Mouse (Mus musculus): ENCODE measurements at regions not wholly inside any gene's neighbourhood (a gene's known extent, or its start where the extent isn't known, plus 50 kb on each side); places are given as distances from the start of the nearest gene placed in this dataset.

GRCm38 (mm10) chr8:88862846-88863455 lies 166.1 kb downstream of the Cyld start:
- WGBS, result 85% methylated on average over 10 of the region's 10 CpGs
- DNase-seq (ENCODE audit: low spot score), result no peak
- H3K36me3 ChIP-seq (ENCODE audit: control insufficient read depth, insufficient read depth, low read length), result no peaks in the 10 kb centered on the region
- H3K9ac ChIP-seq (ENCODE audit: low read length), result no peak overlapping the region
- H3K4me3 ChIP-seq (ENCODE audit: low read depth, low read length), result no peak overlapping the region
- no peak overlapping the region for H3K27ac ChIP-seq (ENCODE audit: low read depth)
- no peaks in the 10 kb centered on the region for H3K4me1 ChIP-seq (replicated peaks; ENCODE audit: control insufficient read depth, insufficient read depth, low read length)
- no peak overlapping the region for H3K4me2 ChIP-seq (ENCODE audit: low read length)
- ATAC-seq (replicated peaks; ENCODE audit: low FRiP score, low TSS enrichment, low read depth), result no peak
- H3K9me3 ChIP-seq (ENCODE audit: control insufficient read depth, low read length), result no peaks in the 10 kb centered on the region
- H3K27me3 ChIP-seq (replicated peaks; ENCODE audit: control insufficient read depth, insufficient read depth, low read length), result no peaks in the 10 kb centered on the region

GRCm38 (mm10) chr8:88857216-88857615 lies 160.4 kb downstream of the Cyld start:
- Histone ChIP-seq H3K4me3 (ENCODE audit: low read depth, low read length) (no peak overlapping the region), H3K27me3 (replicated peaks; ENCODE audit: control insufficient read depth, insufficient read depth, low read length) (no peaks in the 10 kb centered on the region), H3K9ac (ENCODE audit: low read length) (no peak overlapping the region), H3K9me3 (ENCODE audit: control insufficient read depth, low read length) (no peaks in the 10 kb centered on the region), H3K4me2 (ENCODE audit: low read length) (no peak overlapping the region), H3K4me1 (replicated peaks; ENCODE audit: control insufficient read depth, insufficient read depth, low read length) (no peaks in the 10 kb centered on the region), H3K36me3 (ENCODE audit: control insufficient read depth, insufficient read depth, low read length) (no peaks in the 10 kb centered on the region), H3K27ac (ENCODE audit: low read depth) (no peak overlapping the region)
- ATAC-seq (replicated peaks; ENCODE audit: low FRiP score, low TSS enrichment, low read depth), result no peak
- DNase-seq (ENCODE audit: low spot score), result no peak
- WGBS, result 74% methylated on average over 2 of the region's 2 CpGs

- H3K27me3 ChIP-seq (replicated peaks; ENCODE audit: control insufficient read depth, insufficient read depth, low read length), result no peaks in the 10 kb centered on the region
- no peaks in the 10 kb centered on the region for H3K4me1 ChIP-seq (replicated peaks; ENCODE audit: control insufficient read depth, insufficient read depth, low read length)
- 84% methylated on average over 8 of the region's 8 CpGs for WGBS
- ATAC-seq (replicated peaks; ENCODE audit: low FRiP score, low TSS enrichment, low read depth) (no peak), DNase-seq (ENCODE audit: low spot score) (no peak)
- H3K4me2 ChIP-seq (ENCODE audit: low read length), result no peak overlapping the region
- no peaks in the 10 kb centered on the region for H3K9me3 ChIP-seq (ENCODE audit: control insufficient read depth, low read length)
- no peak overlapping the region for H3K9ac ChIP-seq (ENCODE audit: low read length)
- H3K4me3 ChIP-seq (ENCODE audit: low read depth, low read length), result no peak overlapping the region
- no peak overlapping the region for H3K27ac ChIP-seq (ENCODE audit: low read depth)
- no peaks in the 10 kb centered on the region for H3K36me3 ChIP-seq (ENCODE audit: control insufficient read depth, insufficient read depth, low read length)
Measured at GRCm38 (mm10) chr8:88853200-88853599, 156.4 kb downstream of the Cyld start.

GRCm38 (mm10) chr8:88845916-88846315 lies 149.1 kb downstream of the Cyld start:
- no peak overlapping the region for H3K9ac ChIP-seq (ENCODE audit: low read length)
- peak overlapping the region; percentile 23 for H3K4me2 ChIP-seq (ENCODE audit: low read length)

GRCm38 (mm10) chr8:88844370-88844769 lies 147.5 kb downstream of the Cyld start:
- no peaks in the 10 kb centered on the region for H3K9me3 ChIP-seq (ENCODE audit: control insufficient read depth, low read length)
- H3K4me2 ChIP-seq (ENCODE audit: low read length), result no peak overlapping the region
- H3K27me3 ChIP-seq (replicated peaks; ENCODE audit: control insufficient read depth, insufficient read depth, low read length), result no peaks in the 10 kb centered on the region
- ATAC-seq (replicated peaks; ENCODE audit: low FRiP score, low TSS enrichment, low read depth) (no peak), DNase-seq (ENCODE audit: low spot score) (no peak)
- H3K4me3 ChIP-seq (ENCODE audit: low read depth, low read length), result no peak overlapping the region
- no peaks in the 10 kb centered on the region for H3K36me3 ChIP-seq (ENCODE audit: control insufficient read depth, insufficient read depth, low read length)
- no peak overlapping the region for H3K9ac ChIP-seq (ENCODE audit: low read length)
- H3K27ac ChIP-seq (ENCODE audit: low read depth), result no peak overlapping the region
- 0 out of 2 replicates have a peak, but pooled peaks cover 7% of the 10 kb centered on the region for H3K4me1 ChIP-seq (replicated peaks; ENCODE audit: control insufficient read depth, insufficient read depth, low read length)
- WGBS, result 51% methylated on average over 5 of the region's 5 CpGs

More at GRCm38 (mm10) chr8:88845916-88846315, 149.1 kb downstream of the Cyld start:
- DNase-seq (ENCODE audit: low spot score), result peak; percentile 53
- WGBS, result 20% methylated on average over 11 of the region's 11 CpGs
- H3K36me3 ChIP-seq (ENCODE audit: control insufficient read depth, insufficient read depth, low read length), result no peaks in the 10 kb centered on the region
- H3K9me3 ChIP-seq (ENCODE audit: control insufficient read depth, low read length), result no peaks in the 10 kb centered on the region
- H3K4me1 ChIP-seq (replicated peaks; ENCODE audit: control insufficient read depth, insufficient read depth, low read length), result 0 out of 2 replicates have a peak, but pooled peaks cover 7% of the 10 kb centered on the region
- no peak overlapping the region for H3K27ac ChIP-seq (ENCODE audit: low read depth)
- H3K4me3 ChIP-seq (ENCODE audit: low read depth, low read length), result no peak overlapping the region
- ATAC-seq (replicated peaks; ENCODE audit: low FRiP score, low TSS enrichment, low read depth), result no peak
- H3K27me3 ChIP-seq (replicated peaks; ENCODE audit: control insufficient read depth, insufficient read depth, low read length), result no peaks in the 10 kb centered on the region

- 87% methylated on average over 7 of the region's 7 CpGs for WGBS
- Histone ChIP-seq H3K27ac (ENCODE audit: low read depth) (no peak overlapping the region), H3K9ac (ENCODE audit: low read length) (no peak overlapping the region), H3K9me3 (ENCODE audit: control insufficient read depth, low read length) (no peaks in the 10 kb centered on the region), H3K4me3 (ENCODE audit: low read depth, low read length) (no peak overlapping the region), H3K27me3 (replicated peaks; ENCODE audit: control insufficient read depth, insufficient read depth, low read length) (no peaks in the 10 kb centered on the region), H3K4me1 (replicated peaks; ENCODE audit: control insufficient read depth, insufficient read depth, low read length) (0 out of 2 replicates have a peak, but pooled peaks cover 7% of the 10 kb centered on the region), H3K36me3 (ENCODE audit: control insufficient read depth, insufficient read depth, low read length) (no peaks in the 10 kb centered on the region), H3K4me2 (ENCODE audit: low read length) (no peak overlapping the region)
- ATAC-seq (replicated peaks; ENCODE audit: low FRiP score, low TSS enrichment, low read depth) (no peak), DNase-seq (ENCODE audit: low spot score) (no peak)
Measured at GRCm38 (mm10) chr8:88842451-88842850, 145.6 kb downstream of the Cyld start.

- no peaks in the 10 kb centered on the region for H3K27me3 ChIP-seq (replicated peaks; ENCODE audit: control insufficient read depth, insufficient read depth, low read length)
- no peak for ATAC-seq (replicated peaks; ENCODE audit: low FRiP score, low TSS enrichment, low read depth)
- 78% methylated on average over 5 of the region's 5 CpGs for WGBS
Measured at GRCm38 (mm10) chr8:88840096-88840495, 143.3 kb downstream of the Cyld start.

GRCm38 (mm10) chr8:88835756-88836291 lies 139.0 kb downstream of the Cyld start:
- ATAC-seq (replicated peaks; ENCODE audit: low FRiP score, low TSS enrichment, low read depth) (no peak), DNase-seq (ENCODE audit: low spot score) (no peak)
- Histone ChIP-seq H3K9ac (ENCODE audit: low read length) (no peak overlapping the region), H3K4me2 (ENCODE audit: low read length) (no peak overlapping the region), H3K4me1 (replicated peaks; ENCODE audit: control insufficient read depth, insufficient read depth, low read length) (no peaks in the 10 kb centered on the region), H3K4me3 (ENCODE audit: low read depth, low read length) (no peak overlapping the region), H3K27ac (ENCODE audit: low read depth) (no peak overlapping the region), H3K9me3 (ENCODE audit: control insufficient read depth, low read length) (no peaks in the 10 kb centered on the region), H3K27me3 (replicated peaks; ENCODE audit: control insufficient read depth, insufficient read depth, low read length) (no peaks in the 10 kb centered on the region), H3K36me3 (ENCODE audit: control insufficient read depth, insufficient read depth, low read length) (no peaks in the 10 kb centered on the region)
- WGBS, result 62% methylated on average over 12 of the region's 12 CpGs

More at GRCm38 (mm10) chr8:88840096-88840495, 143.3 kb downstream of the Cyld start:
- H3K9ac ChIP-seq (ENCODE audit: low read length), result no peak overlapping the region
- H3K36me3 ChIP-seq (ENCODE audit: control insufficient read depth, insufficient read depth, low read length), result no peaks in the 10 kb centered on the region
- no peak overlapping the region for H3K4me2 ChIP-seq (ENCODE audit: low read length)
- no peaks in the 10 kb centered on the region for H3K4me1 ChIP-seq (replicated peaks; ENCODE audit: control insufficient read depth, insufficient read depth, low read length)
- no peaks in the 10 kb centered on the region for H3K9me3 ChIP-seq (ENCODE audit: control insufficient read depth, low read length)
- H3K27ac ChIP-seq (ENCODE audit: low read depth), result no peak overlapping the region
- no peak for DNase-seq (ENCODE audit: low spot score)
- H3K4me3 ChIP-seq (ENCODE audit: low read depth, low read length), result no peak overlapping the region

GRCm38 (mm10) chr8:88825816-88826215 lies 129.0 kb downstream of the Cyld start:
- no peaks in the 10 kb centered on the region for H3K36me3 ChIP-seq (ENCODE audit: control insufficient read depth, insufficient read depth, low read length)
- DNase-seq (ENCODE audit: low spot score) (no peak), ATAC-seq (replicated peaks; ENCODE audit: low FRiP score, low TSS enrichment, low read depth) (no peak)
- WGBS, result 53% methylated on average over 5 of the region's 5 CpGs
- H3K4me1 ChIP-seq (replicated peaks; ENCODE audit: control insufficient read depth, insufficient read depth, low read length), result no peaks in the 10 kb centered on the region
- H3K4me3 ChIP-seq (ENCODE audit: low read depth, low read length), result no peak overlapping the region
- no peaks in the 10 kb centered on the region for H3K9me3 ChIP-seq (ENCODE audit: control insufficient read depth, low read length)
- H3K27me3 ChIP-seq (replicated peaks; ENCODE audit: control insufficient read depth, insufficient read depth, low read length), result no peaks in the 10 kb centered on the region
- no peak overlapping the region for H3K4me2 ChIP-seq (ENCODE audit: low read length)
- no peak overlapping the region for H3K27ac ChIP-seq (ENCODE audit: low read depth)
- no peak overlapping the region for H3K9ac ChIP-seq (ENCODE audit: low read length)
